In the genomic region with DNA sequence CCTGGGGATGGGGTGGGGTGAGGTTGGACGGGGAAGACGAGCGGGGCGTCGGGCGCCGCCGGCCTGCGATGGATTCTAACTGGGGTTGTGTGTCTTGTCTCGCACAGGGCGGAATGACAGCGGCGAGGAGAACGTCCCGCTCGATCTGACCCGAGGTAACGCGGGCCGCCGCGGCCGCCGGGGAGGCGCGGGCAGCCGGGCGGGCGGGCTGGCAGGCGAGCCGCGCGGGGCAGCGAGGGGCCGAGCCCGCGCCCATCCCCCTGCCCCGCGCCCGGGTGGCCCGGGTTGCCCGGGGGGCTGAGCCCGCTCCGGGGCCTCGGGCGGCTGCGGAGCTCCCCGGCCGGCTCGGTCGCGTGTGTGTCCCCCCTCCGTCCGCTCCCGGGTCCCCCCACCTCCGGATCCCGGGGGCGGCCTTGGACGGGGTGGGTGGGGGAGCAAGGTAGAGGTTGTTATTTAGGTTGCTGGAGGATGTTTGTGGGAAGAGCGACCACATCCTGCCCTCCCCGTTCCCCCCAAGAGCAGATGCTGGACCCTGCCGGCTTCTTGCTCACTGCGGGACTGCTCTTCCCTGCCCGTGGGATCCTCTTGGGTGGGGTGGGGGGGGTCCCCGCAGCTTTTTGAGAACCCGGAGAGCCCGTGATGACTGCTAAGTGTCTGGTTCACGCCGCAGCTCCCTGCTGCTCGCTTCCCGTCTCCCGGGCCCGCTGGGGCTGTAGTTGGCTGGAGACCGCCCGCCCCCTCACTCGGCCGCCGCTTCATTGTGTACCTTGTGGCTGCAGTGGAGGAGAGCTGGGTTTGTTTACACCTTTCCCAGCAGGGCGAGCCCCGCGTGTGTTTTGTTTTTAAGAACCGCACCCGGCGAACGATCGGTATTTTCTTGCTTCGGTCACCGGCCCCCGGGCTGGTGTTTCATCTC, we compare ENCODE assay signal across 8 mouse cellular contexts. TPM values are rescaled to one million over a fixed set of nuclear protein-coding genes. Genes with fewer than 3 reads are reported as not detected.
DNase-seq lines count a peak whose midpoint lies in the region; ATAC-seq and TF ChIP-seq lines count a peak whose summit lies in the region.

No protein-coding gene starts in this region.

- TF ChIP-seq POLR2A in liver, adult 2 months (IDR thresholded peaks at IDR 0.05; ENCODE audit: extremely low read depth, insufficient read depth, low read length), result no peak

- H3K9me3 ChIP-seq in forebrain, embryonic 14.5 days (replicated peaks; ENCODE audit: control insufficient read depth, low read length), result no peaks in the 10 kb centered on the region
- no peaks in the 10 kb centered on the region for H3K9me3 ChIP-seq in hindbrain, embryonic 16.5 days (ENCODE audit: control insufficient read depth, low read length)
- no peaks in the 10 kb centered on the region for H3K9me3 ChIP-seq in midbrain, postnatal 0 days (ENCODE audit: low read length)

- TF ChIP-seq CTCF in liver, adult 2 months (IDR thresholded peaks at IDR 0.05; ENCODE audit: low read depth, low read length), result no peak
- TF ChIP-seq CTCF in midbrain, postnatal 0 days (IDR thresholded peaks at IDR 0.05), result no peak

- WGBS in forebrain, embryonic 14.5 days, result 1% methylated on average over 55 of the region's 89 CpGs
- under 1% methylated on average over 50 of the region's 89 CpGs for WGBS in hindbrain, embryonic 16.5 days
- under 1% methylated on average over 87 of the region's 89 CpGs for WGBS in liver, adult 2 months
- under 1% methylated on average over 64 of the region's 89 CpGs for WGBS in midbrain, postnatal 0 days

- no peaks in the 10 kb centered on the region for H3K36me3 ChIP-seq in forebrain, embryonic 14.5 days (ENCODE audit: control insufficient read depth, insufficient read depth, low read length)
- no peaks in the 10 kb centered on the region for H3K36me3 ChIP-seq in hindbrain, embryonic 16.5 days (ENCODE audit: control insufficient read depth, insufficient read depth, low read length)
- H3K36me3 ChIP-seq in liver, adult 2 months (ENCODE audit: control insufficient read depth, insufficient read depth, low read length), result no peaks in the 10 kb centered on the region
- no peaks in the 10 kb centered on the region for H3K36me3 ChIP-seq in midbrain, postnatal 0 days (ENCODE audit: insufficient read depth, low read length)
- H3K36me3 ChIP-seq in splenic B cell, adult 2 months (ENCODE audit: control insufficient read depth, insufficient read depth, low read length, poor library complexity, severe bottlenecking), result no peaks in the 10 kb centered on the region

- peaks cover 17% of the 10 kb centered on the region for H3K4me1 ChIP-seq in forebrain, embryonic 14.5 days (ENCODE audit: control insufficient read depth, insufficient read depth, low read length)
- peaks cover 14% of the 10 kb centered on the region for H3K4me1 ChIP-seq in hindbrain, embryonic 16.5 days (ENCODE audit: control insufficient read depth, insufficient read depth, low read depth, low read length)
- peaks cover 20% of the 10 kb centered on the region; the same call in 1 of the 2 replicates for H3K4me1 ChIP-seq in liver, adult 2 months (ENCODE audit: control insufficient read depth, insufficient read depth, low read length)
- 0 out of 2 replicates have a peak, but pooled peaks cover 6% of the 10 kb centered on the region for H3K4me1 ChIP-seq in midbrain, postnatal 0 days (ENCODE audit: insufficient read depth, low read length)

- peak; percentile 75 for ATAC-seq in forebrain, embryonic 14.5 days
- peak; percentile 85 for ATAC-seq in hindbrain, embryonic 16.5 days
- ATAC-seq in midbrain, postnatal 0 days (ENCODE audit: low FRiP score), result peak; percentile 74

- peaks cover 23% of the 10 kb centered on the region; the same call in 1 of the 2 replicates for H3K79me2 ChIP-seq in liver, adult 2 months (ENCODE audit: control insufficient read depth, insufficient read depth, low read length)

- peak overlapping the region; percentile 95 for H3K4me2 ChIP-seq in forebrain, embryonic 14.5 days (ENCODE audit: low read length)
- H3K4me2 ChIP-seq in hindbrain, embryonic 16.5 days (ENCODE audit: low read length), result peak overlapping the region; percentile 92
- peak overlapping the region; percentile 97 for H3K4me2 ChIP-seq in midbrain, postnatal 0 days (ENCODE audit: low read depth, low read length, poor library complexity, severe bottlenecking)

- peak; percentile 18 for DNase-seq in kidney, adult 11 months
- no peak for DNase-seq in kidney, adult 9 months
- peak; percentile 59 to 65 for DNase-seq in cerebellum, adult 18-20 months
- DNase-seq in forebrain, embryonic 14.5 days (ENCODE audit: low spot score), result peak; percentile 14
- DNase-seq in liver, adult 2 months (ENCODE audit: extremely low read depth, low read depth, low spot score), result peak; percentile 33
- peak; percentile 17 for DNase-seq in midbrain, postnatal 0 days (ENCODE audit: low spot score)
- peak; percentile 42 for DNase-seq in splenic B cell, adult 2 months (ENCODE audit: low read depth, low spot score)

- peak overlapping the region; percentile 93 for H3K27ac ChIP-seq in forebrain, embryonic 14.5 days (ENCODE audit: low read depth, low read length)
- peak overlapping the region; percentile 95 for H3K27ac ChIP-seq in hindbrain, embryonic 16.5 days (ENCODE audit: low read depth, low read length)
- peak overlapping the region; percentile 45 for H3K27ac ChIP-seq in liver, adult 2 months (replicated peaks; ENCODE audit: insufficient read depth, low read depth, low read length)
- H3K27ac ChIP-seq in midbrain, postnatal 0 days (ENCODE audit: low read depth, low read length), result peak overlapping the region; percentile 90

- H3K27me3 ChIP-seq in forebrain, embryonic 14.5 days (replicated peaks; ENCODE audit: control insufficient read depth, insufficient read depth, low read length), result no peaks in the 10 kb centered on the region
- no peaks in the 10 kb centered on the region for H3K27me3 ChIP-seq in hindbrain, embryonic 16.5 days (replicated peaks; ENCODE audit: control insufficient read depth, insufficient read depth, low read length)
- no peaks in the 10 kb centered on the region for H3K27me3 ChIP-seq in liver, adult 2 months (ENCODE audit: control insufficient read depth, insufficient read depth, low read length)
- no peaks in the 10 kb centered on the region for H3K27me3 ChIP-seq in midbrain, postnatal 0 days (ENCODE audit: insufficient read depth, low read length)
- H3K27me3 ChIP-seq in splenic B cell, adult 2 months (ENCODE audit: control insufficient read depth, insufficient read depth, low read length, poor library complexity, severe bottlenecking), result no peaks in the 10 kb centered on the region

- peak overlapping the region; percentile 86 for H3K4me3 ChIP-seq in forebrain, embryonic 14.5 days (ENCODE audit: low read depth, low read length)
- peak overlapping the region; percentile 61 for H3K4me3 ChIP-seq in hindbrain, embryonic 16.5 days (ENCODE audit: low read length)
- peak overlapping the region; percentile 87 for H3K4me3 ChIP-seq in liver, adult 2 months (ENCODE audit: insufficient read depth, low read depth, low read length)
- H3K4me3 ChIP-seq in midbrain, postnatal 0 days (ENCODE audit: low read depth, low read length), result peak overlapping the region; percentile 86

- peak overlapping the region; percentile 95 for H3K9ac ChIP-seq in forebrain, embryonic 14.5 days (ENCODE audit: low read length)
- peak overlapping the region; percentile 94 for H3K9ac ChIP-seq in hindbrain, embryonic 16.5 days (ENCODE audit: low read depth, low read length)
- peak overlapping the region; percentile 96 for H3K9ac ChIP-seq in liver, adult 2 months (ENCODE audit: low read depth, low read length)
- H3K9ac ChIP-seq in midbrain, postnatal 0 days (replicated peaks; ENCODE audit: low read length, poor library complexity, severe bottlenecking), result peak overlapping the region; percentile 91

RNA-seq across cellular contexts. Expression of a gene that starts 0.6 kb away (rescaled TPM):
- polyA plus RNA-seq in forebrain, embryonic 14.5 days (2014; fragmentation: Nextera tagmentation; extraction: Ambion mirVana), result 34.2 and 53.7 TPM in 2 replicates
- 50.5 and 51.6 TPM in 2 replicates for polyA plus RNA-seq in hindbrain, embryonic 16.5 days (2015; fragmentation: Nextera tagmentation; extraction: Ambion mirVana)
- total RNA-seq in liver, adult 2 months (2014; rRNA removed), result 21.5 and 23.3 TPM in 2 replicates
- 2.1 and 3.0 TPM in 2 replicates for polyA plus RNA-seq in liver, adult 2 months (2012; rRNA removed)
- 32.1 and 41.5 TPM in 2 replicates for total RNA-seq in midbrain, postnatal 0 days (2014; rRNA removed)
- 30.2 and 36.8 TPM in 2 replicates for polyA plus RNA-seq in midbrain, postnatal 0 days (2015; fragmentation: Nextera tagmentation; extraction: Ambion mirVana)

Comparison
In these comparisons a context has a peak if more than half of its experiments do, and no peak if none do; other contexts are left out.
1. H3K27ac ChIP-seq: peak in every context shown above with its lines; median percentile 95 in hindbrain, embryonic 16.5 days; 93 in forebrain, embryonic 14.5 days; 90 in midbrain, postnatal 0 days; 45 in liver, adult 2 months.